Mouse (Mus musculus) cortical plate, adult 2 months (tissue): ENCODE measurements around the gene Acsbg1.

Source experiments
- CTCF ChIP-seq: fragments of 200-500 bp; IDR thresholded peaks from 2 replicates; pipeline ENCODE4 v1.5.1; 2011; ENCODE audit warnings: mild to moderate bottlenecking, control low read depth, low read length; ENCODE audit not compliant: insufficient read depth; ENCODE audit errors: extremely low read depth
- POLR2A ChIP-seq: fragments of 200-500 bp; IDR thresholded peaks from 2 replicates; pipeline ENCODE4 v1.6.1; 2011; ENCODE audit warnings: mild to moderate bottlenecking, low read length, control low read depth; ENCODE audit not compliant: insufficient read depth; ENCODE audit errors: extremely low read depth

DNA sequence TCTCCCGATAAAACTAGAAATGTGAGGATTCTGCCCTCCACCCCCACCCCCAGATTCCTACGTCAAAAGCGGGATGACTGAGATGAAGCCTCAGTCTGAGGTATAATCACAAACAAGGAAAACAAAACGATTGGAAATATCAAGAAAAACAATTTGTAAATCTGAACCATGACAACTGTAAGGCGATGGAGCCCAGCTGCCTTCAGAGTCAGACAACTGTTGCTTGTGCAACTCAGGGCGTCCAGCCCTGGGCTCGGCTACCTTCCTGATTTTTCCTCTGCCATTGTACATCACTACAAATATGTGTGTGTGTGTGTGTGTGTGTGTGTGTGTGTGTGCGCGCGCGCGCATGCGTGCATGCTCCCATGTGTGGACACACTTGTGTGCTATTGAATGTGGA lies 12.2 kb upstream of the Acsbg1 start:
- TF ChIP-seq POLR2A (no peak), CTCF (no peak)
